Mouse (Mus musculus) CH12.LX (cell line): ENCODE data around the gene Htra2. TPM values are rescaled to one million over a fixed set of nuclear protein-coding genes. Genes with fewer than 3 reads are reported as not detected.

Experiments used
- DNase-seq: peaks from one replicate; pipeline ENCODE4 v3.0.0-alpha.2; 2013; ENCODE audit errors: extremely low read depth
- H3K27ac ChIP-seq: 2 replicates; pipeline ENCODE4 v1.5.1; 2012; ENCODE audit warnings: low read depth, mild to moderate bottlenecking, control low read depth, moderate library complexity; ENCODE audit not compliant: insufficient read depth
- H3K27me3 ChIP-seq: replicated peaks from 2 replicates; pipeline ENCODE3; 2012; ENCODE audit warnings: inconsistent platforms
- H3K36me3 ChIP-seq, 2 experiments: replicated peaks in 1 of 2; 2 replicates each; pipeline versions ENCODE3 to v1.6.1; 2012; ENCODE audit warnings: inconsistent platforms in 1 of 2, low read length in 1 of 2, mild to moderate bottlenecking in 1 of 2, mixed read lengths in 1 of 2, moderate library complexity in 1 of 2; ENCODE audit not compliant: control insufficient read depth in 1 of 2, insufficient read depth in 1 of 2
- H3K4me1 ChIP-seq, 2 experiments: 2 replicates each; pipeline ENCODE4 v1.6.1; 2012; ENCODE audit warnings: inconsistent platforms in 1 of 2, moderate library complexity in 1 of 2; ENCODE audit not compliant: insufficient read depth in 2 of 2, control insufficient read depth in 1 of 2
- H3K4me2 ChIP-seq: 2 replicates; pipeline ENCODE4 v1.6.1; 2012; ENCODE audit warnings: low read depth, mild to moderate bottlenecking, control low read depth; ENCODE audit not compliant: poor library complexity, insufficient read depth, severe bottlenecking
- H3K4me3 ChIP-seq, 3 experiments: fragments of 150-350 bp in 1 of 3; sonication (generic) in 1 of 3; replicated peaks in 1 of 3; 2 replicates each; pipeline versions ENCODE3 to v1.5.1; 2011 to 2012; ENCODE audit warnings: low read depth in 2 of 3, low read length in 2 of 3, mild to moderate bottlenecking in 2 of 3, moderate library complexity in 2 of 3, control low read depth in 1 of 3, improper control_type of control experiment in 1 of 3, inconsistent platforms in 1 of 3, mixed read lengths in 1 of 3; ENCODE audit not compliant: poor library complexity in 1 of 3
- H3K79me2 ChIP-seq: replicated peaks from 2 replicates; pipeline ENCODE4 v1.6.1; 2012; ENCODE audit warnings: mild to moderate bottlenecking, moderate library complexity; ENCODE audit not compliant: control insufficient read depth, poor library complexity, insufficient read depth, severe bottlenecking; ENCODE audit errors: extremely low read depth
- H3K9ac ChIP-seq: 2 replicates; pipeline ENCODE4 v1.6.1; 2012; ENCODE audit warnings: low read depth, mild to moderate bottlenecking, control low read depth, moderate library complexity; ENCODE audit not compliant: insufficient read depth
- H3K9me3 ChIP-seq: replicated peaks from 2 replicates; pipeline ENCODE3; 2012; ENCODE audit warnings: low read length, inconsistent platforms, mixed read lengths
- BHLHE40 ChIP-seq: IDR thresholded peaks from 2 replicates; pipeline ENCODE4 v1.6.1; 2011; ENCODE audit warnings: mild to moderate bottlenecking, low read depth, low read length, improper control_type of control experiment
- CHD2 ChIP-seq: IDR thresholded peaks from 2 replicates; pipeline ENCODE4 v1.6.1; 2011; ENCODE audit warnings: low read length, improper control_type of control experiment
- CTCF ChIP-seq, 2 experiments: IDR thresholded peaks in 1 of 2; conservative IDR thresholded peaks in 1 of 2; 2 replicates each; pipeline ENCODE4 v1.5.1; 2011 to 2012; ENCODE audit warnings: low read depth in 2 of 2, low read length in 2 of 2, improper control_type of control experiment in 1 of 2, inconsistent platforms in 1 of 2, mild to moderate bottlenecking in 1 of 2, moderate library complexity in 1 of 2
- E2F4 ChIP-seq: IDR thresholded peaks from 2 replicates; pipeline ENCODE4 v1.6.1; 2011; ENCODE audit warnings: low read depth, low read length, improper control_type of control experiment; ENCODE audit not compliant: insufficient replicate concordance
- ELF1 ChIP-seq: IDR thresholded peaks from 2 replicates; pipeline ENCODE4 v1.6.1; 2014; ENCODE audit warnings: low read depth, mild to moderate bottlenecking, inconsistent platforms, low read length, improper control_type of control experiment
- EP300 ChIP-seq: IDR thresholded peaks from 2 replicates; pipeline ENCODE4 v1.6.1; 2011; ENCODE audit warnings: low read length, improper control_type of control experiment
- ETS1 ChIP-seq: conservative IDR thresholded peaks from 2 replicates; pipeline ENCODE4 v1.6.1; 2012; ENCODE audit warnings: low read depth, mild to moderate bottlenecking, inconsistent platforms, low read length, improper control_type of control experiment, moderate library complexity
- GABPA ChIP-seq: IDR thresholded peaks from 2 replicates; pipeline ENCODE4 v1.6.1; 2012; ENCODE audit warnings: low read depth, low read length, improper control_type of control experiment, inconsistent platforms; ENCODE audit not compliant: insufficient replicate concordance
- HCFC1 ChIP-seq: IDR thresholded peaks from 2 replicates; pipeline ENCODE4 v1.6.1; 2012; ENCODE audit warnings: low read depth, mild to moderate bottlenecking, inconsistent platforms, low read length, improper control_type of control experiment
- JUND ChIP-seq: conservative IDR thresholded peaks from 2 replicates; pipeline ENCODE4 v1.6.1; 2011; ENCODE audit warnings: low read depth, low read length, improper control_type of control experiment
- MAFK ChIP-seq: IDR thresholded peaks from 2 replicates; pipeline ENCODE4 v1.6.1; 2011; ENCODE audit warnings: low read length, improper control_type of control experiment; ENCODE audit not compliant: insufficient replicate concordance
- MAX ChIP-seq: IDR thresholded peaks from 2 replicates; pipeline ENCODE4 v1.6.1; 2011; ENCODE audit warnings: low read length, improper control_type of control experiment
- MAZ ChIP-seq: IDR thresholded peaks from 2 replicates; pipeline ENCODE4 v1.6.1; 2012; ENCODE audit warnings: low read depth, mild to moderate bottlenecking, inconsistent platforms, low read length, improper control_type of control experiment, moderate library complexity
- NELFE ChIP-seq: IDR thresholded peaks from 2 replicates; pipeline ENCODE4 v1.6.1; 2011; ENCODE audit warnings: low read depth, low read length, improper control_type of control experiment
- NRF1 ChIP-seq: IDR thresholded peaks from 2 replicates; pipeline ENCODE4 v1.6.1; 2014; ENCODE audit warnings: low read depth, mild to moderate bottlenecking, inconsistent platforms, low read length, improper control_type of control experiment, moderate library complexity
- POLR2AphosphoS2 ChIP-seq: IDR thresholded peaks from 2 replicates; pipeline ENCODE4 v1.6.1; 2011; ENCODE audit warnings: low read depth, low read length, improper control_type of control experiment
- SIN3A ChIP-seq: IDR thresholded peaks from 2 replicates; pipeline ENCODE4 v1.6.1; 2012; ENCODE audit warnings: low read length, improper control_type of control experiment, inconsistent platforms
- SMC3 ChIP-seq: IDR thresholded peaks from 2 replicates; pipeline ENCODE4 v1.6.1; 2011; ENCODE audit warnings: low read depth, low read length, improper control_type of control experiment
- TBP ChIP-seq: conservative IDR thresholded peaks from 2 replicates; pipeline ENCODE4 v1.6.1; 2011; ENCODE audit warnings: low read depth, low read length, improper control_type of control experiment
- USF1 ChIP-seq: IDR thresholded peaks from 2 replicates; pipeline ENCODE4 v1.6.1; 2014; ENCODE audit warnings: low read depth, mild to moderate bottlenecking, inconsistent platforms, low read length, improper control_type of control experiment
- USF2 ChIP-seq: conservative IDR thresholded peaks from 2 replicates; pipeline ENCODE4 v1.6.1; 2011; ENCODE audit warnings: low read depth, low read length, improper control_type of control experiment
- ZC3H11A ChIP-seq: IDR thresholded peaks from 2 replicates; pipeline ENCODE4 v1.6.1; 2012; ENCODE audit warnings: low read depth, mild to moderate bottlenecking, inconsistent platforms, low read length, improper control_type of control experiment
- ZNF384 ChIP-seq: IDR thresholded peaks from 2 replicates; pipeline ENCODE4 v1.6.1; 2012; ENCODE audit warnings: low read depth, low read length, improper control_type of control experiment, inconsistent platforms
- dilution Hi-C: fragments of 300-500 bp; cut with MboI; formaldehyde crosslinking; loops from 2 replicates; pipeline ENCODE4 v1.14.3; 2020; ENCODE audit warnings: low sequenced_read_pairs; ENCODE audit not compliant: extremely low pct_unique_long_range_greater_than_20kb, extremely low pct_ligation_motif_present
- in situ Hi-C: fragments of 300-500 bp; cut with MboI; formaldehyde crosslinking; loops from 3 replicates; pipeline ENCODE4 v1.14.3; 2019; ENCODE audit warnings: low sequenced_read_pairs, low pct_ligation_motif_present, low pct_unique_long_range_greater_than_20kb, mixed read lengths
- polyA plus RNA-seq: library from polyadenylated mRNA; unstranded; fragments of >175 nt; gene quantifications from 2 replicates; pipeline ENCODE4 v1.2.1, GENCODE M21; 2012; ENCODE audit warnings: low read depth; ENCODE audit not compliant: insufficient read length
- total RNA-seq, 2 experiments: library from RNA; depleted of rRNA; stranded (reverse); fragments of 300-350 nt in 1 of 2; fragments of >200 nt in 1 of 2; gene quantifications; 2 replicates each; pipeline ENCODE4 v1.2.3; 2012 to 2014

Gene Htra2
- total and polyA plus RNA-seq, 3 experiments: 113 to 185 (median 137) TPM

DNA sequence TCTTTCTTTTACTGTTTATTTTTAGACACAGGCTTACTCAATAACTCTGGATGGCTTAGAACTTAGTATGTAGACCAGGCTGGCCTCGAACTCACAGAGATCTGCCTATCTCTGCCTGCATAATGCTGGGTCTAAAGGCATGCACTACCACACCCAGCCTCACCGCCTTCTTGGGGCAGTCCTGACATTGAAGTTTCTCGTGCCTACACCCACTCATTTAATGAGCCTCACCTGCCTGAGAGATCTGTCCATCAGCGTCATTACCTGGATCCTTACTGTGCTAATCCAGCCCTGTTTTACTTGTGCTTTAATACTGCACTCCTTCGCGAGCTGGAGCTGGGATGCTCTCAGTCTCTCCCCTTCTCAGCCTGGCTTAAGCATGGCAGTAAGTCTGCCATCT is 43.3 kb downstream of the Htra2 start:
- dilution Hi-C loops: no loop called here
- H3K27ac ChIP-seq: no peak overlapping the region
- peaks cover 3% of the 10 kb centered on the region for H3K9me3 ChIP-seq
- no peak overlapping the region for H3K9ac ChIP-seq
- H3K4me3 ChIP-seq: no peak overlapping the region
- no peaks in the 10 kb centered on the region for H3K36me3 ChIP-seq
- H3K79me2 ChIP-seq: no peaks in the 10 kb centered on the region
- no peak for DNase-seq
- H3K4me1 ChIP-seq: peaks cover 4 to 76% of the 10 kb centered on the region in 2 experiments; a peak in 3 of 4 replicates
- no peaks in the 10 kb centered on the region for H3K27me3 ChIP-seq
- H3K4me2 ChIP-seq: no peak overlapping the region
- no peak for TF ChIP-seq JUND
- no peak for TF ChIP-seq TBP
- TF ChIP-seq EP300: no peak
- TF ChIP-seq USF1: no peak
- TF ChIP-seq HCFC1: no peak
- TF ChIP-seq SIN3A: no peak
- no peak for TF ChIP-seq CHD2
- TF ChIP-seq ZNF384: no peak
- no peak for TF ChIP-seq MAFK
- TF ChIP-seq ETS1: no peak
- no peak for TF ChIP-seq ELF1
- TF ChIP-seq GABPA: no peak
- no peak for TF ChIP-seq MAX
- TF ChIP-seq, all 38 proteins: peak for 0
- in situ Hi-C loops: no loop called here

DNA sequence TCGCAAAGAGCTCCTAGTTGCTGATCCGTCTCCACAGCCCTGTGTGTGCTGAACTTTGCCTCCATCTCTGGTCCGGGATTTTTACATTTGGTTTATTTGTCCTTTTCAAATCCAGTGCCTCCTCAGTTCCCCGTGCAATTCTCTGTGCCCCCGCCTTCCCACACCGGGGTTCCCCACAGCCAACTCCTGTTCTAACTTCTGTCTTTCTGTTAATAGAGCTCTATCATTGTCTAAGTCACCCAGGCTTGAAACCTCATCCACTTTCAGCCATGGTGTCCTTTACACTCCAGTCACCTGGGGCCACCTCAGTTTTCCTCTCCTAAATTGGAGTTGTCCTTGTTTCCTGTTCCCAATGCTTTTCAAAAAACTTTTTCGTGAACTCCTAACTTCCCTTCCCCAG is 43.8 kb downstream of the Htra2 start:
- no peak overlapping the region for H3K9ac ChIP-seq
- H3K36me3 ChIP-seq: no peaks in the 10 kb centered on the region
- in situ Hi-C loops: no loop called here
- no peaks in the 10 kb centered on the region for H3K79me2 ChIP-seq
- peaks cover 3 to 75% of the 10 kb centered on the region in 2 experiments; a peak in 3 of 4 replicates for H3K4me1 ChIP-seq
- H3K4me3 ChIP-seq: no peak overlapping the region
- no peak overlapping the region for H3K4me2 ChIP-seq
- TF ChIP-seq NRF1: no peak
- DNase-seq: no peak
- no peaks in the 10 kb centered on the region for H3K27me3 ChIP-seq
- dilution Hi-C loops: no loop called here
- peaks cover 3% of the 10 kb centered on the region for H3K9me3 ChIP-seq
- H3K27ac ChIP-seq: no peak overlapping the region

DNA sequence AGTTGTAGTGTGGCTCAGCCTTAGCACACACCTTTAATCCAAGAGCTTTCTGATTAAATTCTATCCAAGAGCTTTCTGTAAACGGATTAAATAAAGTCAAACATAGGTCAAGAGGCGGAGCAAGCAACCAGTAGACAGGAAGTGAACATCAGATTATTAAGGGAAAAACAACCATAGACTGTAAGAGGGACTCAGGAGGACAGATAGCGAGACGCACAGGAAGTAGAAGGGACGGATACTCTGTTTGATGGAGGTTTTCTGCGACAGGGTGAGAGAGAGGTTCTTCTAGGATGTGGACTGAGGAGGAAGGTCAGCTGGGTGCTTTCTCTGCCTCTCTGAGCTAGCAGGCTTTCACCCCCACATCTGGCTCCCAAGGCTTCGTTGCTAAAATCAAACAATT is 45.1 kb downstream of the Htra2 start:
- Histone ChIP-seq H3K4me1 (peaks cover 11 to 78% of the 10 kb centered on the region in 2 experiments), H3K4me3 (no peak overlapping the region), H3K4me2 (no peak overlapping the region)

More for the DNA sequence above, 45.1 kb downstream of the Htra2 start:
- Histone ChIP-seq H3K27me3 (no peaks in the 10 kb centered on the region), H3K27ac (no peak overlapping the region), H3K9ac (no peak overlapping the region), H3K36me3 (no peaks in the 10 kb centered on the region), H3K9me3 (no peaks in the 10 kb centered on the region), H3K79me2 (no peaks in the 10 kb centered on the region)
- DNase-seq: no peak
- TF ChIP-seq USF1: no peak
- no peak for TF ChIP-seq MAFK
- no peak for TF ChIP-seq TBP
- TF ChIP-seq CTCF (conservative IDR thresholded peaks at IDR 0.05 in 1 of 2, IDR thresholded peaks at IDR 0.05 in 1 of 2; ENCODE audit: low read depth in 2 of 2, low read length in 2 of 2): no peak
- no peak for TF ChIP-seq E2F4
- TF ChIP-seq ZC3H11A: no peak
- TF ChIP-seq ELF1: no peak
- no peak for TF ChIP-seq ZNF384
- TF ChIP-seq POLR2AphosphoS2: no peak
- no peak for TF ChIP-seq MAZ
- TF ChIP-seq JUND: no peak
- TF ChIP-seq CHD2: no peak
- no peak for TF ChIP-seq NELFE
- TF ChIP-seq USF2: no peak
- no peak for TF ChIP-seq HCFC1
- TF ChIP-seq MAX: no peak
- no peak for TF ChIP-seq EP300
- no peak for TF ChIP-seq SMC3
- no peak for TF ChIP-seq BHLHE40
- dilution Hi-C loops (no loop called here), in situ Hi-C loops (no loop called here)
